Mouse (Mus musculus): ENCODE measurements at regions not wholly inside any gene's neighbourhood (a gene's known extent, or its start where the extent isn't known, plus 50 kb on each side); places are given as distances from the start of the nearest gene placed in this dataset.

DNA sequence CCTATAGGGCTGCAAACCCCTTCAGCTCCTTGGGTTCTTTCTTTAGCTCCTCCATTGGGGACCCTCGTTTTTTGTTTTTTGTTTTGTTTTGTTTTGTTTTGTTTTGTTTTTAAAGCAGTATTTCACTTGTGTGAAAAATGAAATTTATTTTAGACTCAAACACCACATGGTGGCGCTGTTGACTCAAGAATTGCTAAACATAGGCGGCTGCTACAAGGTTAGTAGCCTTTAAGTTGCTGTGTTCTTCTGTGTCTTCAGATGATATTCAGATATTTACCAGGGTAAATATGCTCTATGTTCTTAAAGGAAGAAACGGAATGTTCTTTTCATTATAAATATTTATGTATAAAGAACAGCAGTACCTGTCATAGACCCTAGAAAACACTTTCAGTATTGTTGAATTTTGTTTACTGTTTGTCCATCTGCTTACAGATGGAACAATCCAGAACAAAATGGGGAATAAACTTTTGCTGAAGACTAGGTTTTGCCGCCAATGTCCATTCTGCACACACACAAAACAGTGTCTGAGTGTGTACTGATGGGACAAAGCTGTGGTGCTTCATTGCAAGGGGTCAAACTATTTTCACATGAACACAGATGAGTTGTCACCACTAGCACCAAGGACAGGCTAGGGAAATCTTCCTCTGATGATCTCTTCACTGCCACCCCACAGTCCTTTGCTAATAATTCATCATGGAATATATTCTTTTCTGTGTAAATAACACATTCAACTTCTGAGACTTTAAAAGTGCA is 267.3 kb upstream of the Rasa1 start:
- TF ChIP-seq CTCF (IDR thresholded peaks at IDR 0.05; ENCODE audit: extremely low read depth, insufficient read depth, low read length) (peak; percentile 43; the same call in 1 of the 2 replicates), POLR2A (IDR thresholded peaks at IDR 0.05; ENCODE audit: extremely low read depth, insufficient read depth, low read length) (no peak)

All from cortical plate, adult 2 months (tissue).